Mouse (Mus musculus): ENCODE measurements around the gene Cpm. TPM values are rescaled to one million over a fixed set of nuclear protein-coding genes. Genes with fewer than 3 reads are reported as not detected.

The Cpm gene
- polyA plus RNA-seq, 1 experiment from 2014 or later, result 38.3 TPM

DNA sequence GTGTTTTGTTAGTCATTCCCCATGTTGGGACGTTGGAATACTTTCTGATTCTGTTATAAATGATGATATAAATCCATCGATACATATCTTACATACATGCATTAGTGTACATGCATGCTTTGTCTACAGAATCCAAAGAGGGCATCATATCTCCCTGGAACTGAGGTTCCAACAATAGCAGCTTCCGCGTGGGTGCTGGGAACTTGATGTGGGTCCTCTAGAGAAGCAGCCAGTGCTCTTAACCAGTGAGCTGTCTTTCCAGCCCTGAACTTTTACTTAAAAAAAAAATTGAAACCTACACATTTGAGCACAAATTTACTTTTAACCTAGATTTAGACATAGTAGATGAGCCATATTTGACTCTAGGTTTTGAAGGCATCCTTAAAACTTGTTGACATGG lies 3.1 kb downstream of the Cpm start:
- DNase-seq (ENCODE audit: low spot score), result no peak
- Histone ChIP-seq H3K9ac (ENCODE audit: low read length) (no peak overlapping the region), H3K4me1 (ENCODE audit: control insufficient read depth, insufficient read depth, low read length) (peaks cover 12% of the 10 kb centered on the region; the same call in 1 of the 2 replicates), H3K36me3 (ENCODE audit: control insufficient read depth, insufficient read depth, low read length) (no peaks in the 10 kb centered on the region), H3K9me3 (ENCODE audit: control insufficient read depth, low read length) (no peaks in the 10 kb centered on the region), H3K27me3 (ENCODE audit: control insufficient read depth, insufficient read depth, low read length) (peaks cover 5% of the 10 kb centered on the region; the same call in 1 of the 2 replicates), H3K4me3 (ENCODE audit: low read depth, low read length) (no peak overlapping the region), H3K4me2 (ENCODE audit: low read depth, severe bottlenecking) (no peak overlapping the region), H3K27ac (replicated peaks; ENCODE audit: low read depth, low read length) (no peak overlapping the region)
- no peak for ATAC-seq (ENCODE audit: insufficient number of reproducible peaks, low FRiP score, low TSS enrichment, low read depth)
- WGBS, result 86% methylated on average over 4 of the region's 4 CpGs

DNA sequence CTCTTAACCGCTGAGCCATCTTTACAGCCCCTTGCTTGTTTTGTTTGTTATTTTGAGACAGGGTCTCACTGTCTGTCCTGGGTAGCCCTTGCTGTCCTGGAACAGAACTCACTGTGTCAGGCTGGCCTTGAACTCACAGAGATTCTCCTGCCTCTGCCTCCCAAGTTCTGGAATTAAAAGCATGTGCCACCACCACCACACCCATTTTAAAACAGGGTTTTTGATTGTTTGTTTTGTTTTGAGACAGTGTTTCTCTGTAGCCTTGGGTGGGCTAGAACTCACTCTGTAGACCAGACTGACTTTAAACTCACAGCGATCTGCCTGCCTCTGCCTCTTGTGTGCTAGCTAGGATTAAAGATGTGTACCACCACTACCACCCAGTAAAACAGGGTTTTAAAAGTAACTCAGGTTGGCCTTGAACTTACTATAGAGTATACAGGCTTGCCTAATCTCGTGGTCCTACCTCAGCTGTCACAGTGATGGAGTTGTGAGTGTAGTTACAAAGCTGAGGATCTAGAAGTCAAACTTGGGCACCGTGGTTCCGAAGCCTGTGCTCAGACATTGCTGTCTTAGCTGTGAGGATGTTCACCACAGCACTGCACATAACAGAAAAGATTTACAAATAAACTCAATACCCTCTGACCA lies 4.4 kb downstream of the Cpm start:
- Histone ChIP-seq H3K27ac (replicated peaks; ENCODE audit: low read depth, low read length) (no peak overlapping the region), H3K4me3 (ENCODE audit: low read depth, low read length) (no peak overlapping the region), H3K27me3 (ENCODE audit: control insufficient read depth, insufficient read depth, low read length) (peaks cover 2% of the 10 kb centered on the region; the same call in 1 of the 2 replicates), H3K4me1 (ENCODE audit: control insufficient read depth, insufficient read depth, low read length) (peaks cover 4% of the 10 kb centered on the region; the same call in 1 of the 2 replicates), H3K9ac (ENCODE audit: low read length) (no peak overlapping the region), H3K9me3 (ENCODE audit: control insufficient read depth, low read length) (no peaks in the 10 kb centered on the region), H3K36me3 (ENCODE audit: control insufficient read depth, insufficient read depth, low read length) (no peaks in the 10 kb centered on the region), H3K4me2 (ENCODE audit: low read depth, severe bottlenecking) (no peak overlapping the region)
- 88% methylated on average over 5 of the region's 5 CpGs for WGBS
- DNase-seq (ENCODE audit: low spot score) (no peak), ATAC-seq (ENCODE audit: insufficient number of reproducible peaks, low FRiP score, low TSS enrichment, low read depth) (no peak)

DNA sequence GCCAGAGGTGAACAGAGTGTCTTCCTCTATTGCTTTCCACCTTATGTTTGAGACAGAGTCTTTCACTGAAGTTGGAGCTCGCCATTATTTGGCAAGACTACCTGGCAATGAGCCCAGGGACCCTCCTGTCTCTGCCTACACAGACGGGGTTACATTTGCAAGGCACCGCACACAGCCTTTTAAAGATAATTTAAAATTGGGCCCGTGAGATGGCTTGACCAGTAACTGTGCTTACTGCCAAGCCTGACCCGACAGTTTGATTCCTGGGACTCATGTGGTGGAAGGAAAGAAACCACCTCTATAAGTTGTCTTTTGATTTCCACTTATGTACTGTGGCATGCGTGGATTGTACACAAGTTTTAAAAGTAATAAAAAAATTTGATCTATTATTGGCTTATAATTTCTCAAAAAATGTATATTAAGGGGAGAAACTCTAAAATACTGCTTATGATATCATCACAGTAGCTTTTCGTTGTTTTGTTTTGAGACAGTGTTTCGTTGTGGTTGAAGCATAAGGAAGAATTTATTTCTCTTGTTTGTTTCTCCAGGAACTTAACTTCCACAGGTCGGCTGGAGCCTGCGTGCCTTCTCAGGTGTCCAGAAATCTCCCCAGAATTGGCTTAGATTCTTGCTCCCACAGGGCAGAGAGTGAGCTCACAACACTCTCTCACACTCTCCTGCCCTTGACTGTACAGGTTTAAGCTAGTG lies 5.2 kb downstream of the Cpm start:
- Histone ChIP-seq H3K36me3 (ENCODE audit: control insufficient read depth, insufficient read depth, low read length) (no peaks in the 10 kb centered on the region), H3K4me2 (ENCODE audit: low read depth, severe bottlenecking) (no peak overlapping the region), H3K4me3 (ENCODE audit: low read depth, low read length) (no peak overlapping the region), H3K9ac (ENCODE audit: low read length) (no peak overlapping the region), H3K9me3 (ENCODE audit: control insufficient read depth, low read length) (no peaks in the 10 kb centered on the region), H3K27ac (replicated peaks; ENCODE audit: low read depth, low read length) (no peak overlapping the region), H3K27me3 (ENCODE audit: control insufficient read depth, insufficient read depth, low read length) (peaks cover 2% of the 10 kb centered on the region; the same call in 1 of the 2 replicates), H3K4me1 (ENCODE audit: control insufficient read depth, insufficient read depth, low read length) (no peaks in the 10 kb centered on the region; the same call in 1 of the 2 replicates)
- no peak for DNase-seq (ENCODE audit: low spot score)
- 87% methylated on average over 10 of the region's 10 CpGs for WGBS
- no peak for ATAC-seq (ENCODE audit: insufficient number of reproducible peaks, low FRiP score, low TSS enrichment, low read depth)

DNA sequence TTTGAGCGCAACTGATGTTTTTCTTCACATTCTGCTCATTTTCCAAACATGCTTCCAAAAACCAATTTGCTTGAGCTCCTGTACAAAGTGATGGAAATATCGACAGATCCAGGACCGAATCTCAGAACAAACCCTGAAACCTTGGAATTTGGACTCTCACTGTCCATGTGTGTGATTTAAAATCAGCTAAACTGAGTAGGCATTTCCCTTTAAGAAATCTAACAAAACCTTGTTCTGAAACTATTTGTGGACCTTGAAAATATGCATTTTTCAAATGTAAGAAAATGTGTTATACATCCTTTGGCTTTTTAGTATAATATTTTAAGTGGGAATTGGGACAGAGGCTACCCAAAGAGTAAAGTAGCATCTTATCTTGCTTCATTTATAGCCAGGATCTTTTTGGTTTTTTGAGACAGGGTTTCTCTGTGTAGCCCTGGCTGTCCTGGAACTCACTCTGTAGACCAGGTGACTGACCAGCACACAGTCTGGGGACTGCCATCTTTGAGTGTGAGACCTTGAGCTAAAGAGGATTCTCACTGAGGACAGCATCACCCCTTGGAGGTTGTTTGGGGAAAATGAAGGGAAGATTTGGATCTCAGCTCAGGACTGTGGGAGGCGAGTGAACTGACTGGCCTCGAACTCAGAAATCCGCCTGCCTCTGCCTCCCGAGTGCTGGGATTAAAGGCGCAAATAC lies 5.9 kb downstream of the Cpm start:
- WGBS, result 96% methylated on average over 8 of the region's 8 CpGs
- Histone ChIP-seq H3K4me1 (ENCODE audit: control insufficient read depth, insufficient read depth, low read length) (no peaks in the 10 kb centered on the region), H3K4me3 (ENCODE audit: low read depth, low read length) (no peak overlapping the region), H3K4me2 (ENCODE audit: low read depth, severe bottlenecking) (no peak overlapping the region), H3K27ac (replicated peaks; ENCODE audit: low read depth, low read length) (no peak overlapping the region), H3K9me3 (ENCODE audit: control insufficient read depth, low read length) (no peaks in the 10 kb centered on the region), H3K27me3 (ENCODE audit: control insufficient read depth, insufficient read depth, low read length) (no peaks in the 10 kb centered on the region; the same call in 1 of the 2 replicates), H3K36me3 (ENCODE audit: control insufficient read depth, insufficient read depth, low read length) (no peaks in the 10 kb centered on the region), H3K9ac (ENCODE audit: low read length) (no peak overlapping the region)
- ATAC-seq (ENCODE audit: insufficient number of reproducible peaks, low FRiP score, low TSS enrichment, low read depth) (no peak), DNase-seq (ENCODE audit: low spot score) (no peak)

DNA sequence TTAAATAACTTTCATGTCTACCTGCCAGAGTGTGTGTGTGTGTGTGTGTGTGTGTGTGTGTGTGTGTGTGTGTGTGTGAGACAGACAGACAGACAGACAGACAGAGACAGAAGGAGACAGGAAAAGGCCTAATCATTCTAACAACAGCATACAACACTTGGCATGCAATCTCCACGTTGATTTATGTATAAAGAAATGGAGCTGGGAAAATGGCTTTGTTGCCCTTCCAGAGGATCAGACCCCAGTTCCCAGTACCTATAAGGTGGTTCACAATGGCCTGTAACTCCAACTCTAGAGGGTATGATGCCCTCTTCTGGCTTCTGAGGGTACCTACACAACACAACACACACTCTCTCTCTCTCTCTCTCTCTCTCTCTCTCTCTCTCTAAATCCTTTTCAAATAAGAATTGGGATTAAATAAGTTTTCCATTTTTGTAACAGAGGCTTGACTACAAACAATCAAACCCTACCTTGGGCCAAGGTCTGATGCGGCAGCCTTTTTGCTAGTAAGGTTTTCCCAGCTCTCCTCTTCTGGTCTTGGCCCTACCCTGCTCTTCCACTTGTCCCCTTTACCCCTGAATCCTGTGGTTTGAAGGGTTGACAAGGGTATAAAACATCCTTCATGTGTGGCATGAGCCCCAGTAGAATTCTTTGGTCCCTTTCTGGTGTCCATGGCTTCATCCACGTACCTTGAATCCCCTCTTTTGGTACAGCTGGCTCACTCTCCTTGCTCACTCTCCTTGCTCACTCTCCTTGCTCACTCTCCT lies 6.7 kb downstream of the Cpm start:
- H3K9me3 ChIP-seq (ENCODE audit: control insufficient read depth, low read length), result no peaks in the 10 kb centered on the region

DNA sequence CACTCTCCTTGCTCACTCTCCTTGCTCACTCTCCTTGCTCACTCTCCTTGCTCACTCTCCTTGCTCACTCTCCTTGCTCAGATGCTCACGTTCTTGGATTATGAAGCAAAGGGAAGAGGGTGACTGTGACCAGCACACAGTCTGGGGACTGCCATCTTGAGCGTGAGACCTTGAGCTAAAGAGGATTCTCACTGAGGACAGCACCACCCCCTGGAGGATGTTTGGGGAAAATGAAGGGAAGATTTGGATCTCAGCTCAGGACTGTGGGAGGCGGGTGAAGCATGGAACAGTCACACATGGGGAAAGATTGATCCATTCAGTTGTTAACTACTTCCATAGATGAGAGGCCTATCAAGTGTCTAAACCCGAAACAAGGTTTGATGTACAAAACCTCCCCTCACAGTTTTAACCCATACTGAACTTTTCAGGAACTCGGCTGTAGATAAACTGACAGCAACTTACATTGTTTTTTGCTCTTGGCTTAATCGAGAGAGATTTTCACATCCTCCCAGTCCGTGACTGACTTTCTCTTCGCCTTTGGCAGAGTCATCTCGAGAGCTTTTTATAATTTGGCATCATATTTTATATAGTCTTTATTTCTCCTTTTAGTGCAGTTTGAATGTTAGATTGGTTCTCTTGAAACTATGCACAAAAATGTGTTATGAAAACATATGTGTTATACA lies 7.9 kb downstream of the Cpm start:
- Histone ChIP-seq H3K4me3 (ENCODE audit: low read depth, low read length) (no peak overlapping the region), H3K9ac (ENCODE audit: low read length) (no peak overlapping the region), H3K27me3 (ENCODE audit: control insufficient read depth, insufficient read depth, low read length) (no peaks in the 10 kb centered on the region), H3K27ac (replicated peaks; ENCODE audit: low read depth, low read length) (no peak overlapping the region), H3K4me2 (ENCODE audit: low read depth, severe bottlenecking) (no peak overlapping the region), H3K36me3 (ENCODE audit: control insufficient read depth, insufficient read depth, low read length) (no peaks in the 10 kb centered on the region), H3K4me1 (ENCODE audit: control insufficient read depth, insufficient read depth, low read length) (no peaks in the 10 kb centered on the region), H3K9me3 (ENCODE audit: control insufficient read depth, low read length) (no peaks in the 10 kb centered on the region)
- WGBS, result 75% methylated on average over 9 of the region's 9 CpGs
- ATAC-seq (ENCODE audit: insufficient number of reproducible peaks, low FRiP score, low TSS enrichment, low read depth) (no peak), DNase-seq (ENCODE audit: low spot score) (no peak)

More for the DNA sequence above, 6.7 kb downstream of the Cpm start:
- Histone ChIP-seq H3K27ac (replicated peaks; ENCODE audit: low read depth, low read length) (no peak overlapping the region), H3K36me3 (ENCODE audit: control insufficient read depth, insufficient read depth, low read length) (no peaks in the 10 kb centered on the region), H3K4me1 (ENCODE audit: control insufficient read depth, insufficient read depth, low read length) (no peaks in the 10 kb centered on the region), H3K27me3 (ENCODE audit: control insufficient read depth, insufficient read depth, low read length) (no peaks in the 10 kb centered on the region), H3K9ac (ENCODE audit: low read length) (no peak overlapping the region), H3K4me3 (ENCODE audit: low read depth, low read length) (no peak overlapping the region), H3K4me2 (ENCODE audit: low read depth, severe bottlenecking) (no peak overlapping the region)
- no peak for ATAC-seq (ENCODE audit: insufficient number of reproducible peaks, low FRiP score, low TSS enrichment, low read depth)
- no peak for DNase-seq (ENCODE audit: low spot score)
- 83% methylated on average over 3 of the region's 3 CpGs for WGBS

DNA sequence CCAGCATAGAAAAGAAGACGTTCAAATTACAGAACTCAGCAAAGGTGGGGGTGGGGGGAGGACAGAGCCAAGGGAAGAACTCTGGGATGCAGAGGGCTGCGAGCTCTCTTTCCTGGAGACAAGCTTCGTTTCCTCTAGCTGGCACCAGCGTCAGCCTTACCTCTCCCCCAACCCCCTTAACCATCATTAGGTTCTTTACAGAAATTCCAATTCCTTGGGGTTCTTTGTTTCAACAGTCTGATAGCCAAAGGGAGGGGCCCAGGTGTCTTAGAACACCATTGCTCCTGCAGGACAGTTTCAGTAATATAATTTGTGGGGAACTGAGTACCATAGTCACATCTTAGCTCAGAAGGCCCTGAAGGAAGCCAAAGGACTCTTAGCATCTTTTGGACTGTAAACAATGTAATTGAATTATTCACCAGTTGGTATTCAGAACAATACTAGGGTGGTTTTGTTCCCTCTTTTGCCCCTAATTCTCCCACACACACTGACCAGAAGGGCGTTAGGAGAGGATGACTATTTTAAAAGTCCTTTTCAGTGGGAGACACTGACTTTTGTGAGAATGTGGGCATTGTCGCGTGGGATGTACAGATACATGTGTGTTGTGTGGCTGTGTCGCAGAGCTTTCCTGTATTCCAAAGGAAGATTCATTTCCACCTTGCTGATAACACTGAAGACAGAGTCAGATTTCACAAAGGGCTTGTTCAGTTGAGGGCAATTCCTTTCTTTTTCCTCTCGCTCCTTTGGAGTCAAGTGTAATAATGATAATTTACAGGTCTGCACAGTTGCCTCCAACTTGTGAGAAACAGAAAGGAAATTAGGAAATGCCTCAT lies 8.7 kb downstream of the Cpm start:
- WGBS, result 78% methylated on average over 9 of the region's 9 CpGs
- ATAC-seq (ENCODE audit: insufficient number of reproducible peaks, low FRiP score, low TSS enrichment, low read depth) (no peak), DNase-seq (ENCODE audit: low spot score) (no peak)
- Histone ChIP-seq H3K9ac (ENCODE audit: low read length) (no peak overlapping the region), H3K27me3 (ENCODE audit: control insufficient read depth, insufficient read depth, low read length) (no peaks in the 10 kb centered on the region), H3K4me2 (ENCODE audit: low read depth, severe bottlenecking) (no peak overlapping the region), H3K4me3 (ENCODE audit: low read depth, low read length) (no peak overlapping the region), H3K4me1 (ENCODE audit: control insufficient read depth, insufficient read depth, low read length) (no peaks in the 10 kb centered on the region), H3K36me3 (ENCODE audit: control insufficient read depth, insufficient read depth, low read length) (no peaks in the 10 kb centered on the region), H3K27ac (replicated peaks; ENCODE audit: low read depth, low read length) (no peak overlapping the region), H3K9me3 (ENCODE audit: control insufficient read depth, low read length) (no peaks in the 10 kb centered on the region)

Measured in limb, embryonic 11.5 days (tissue).